Mouse (Mus musculus): ENCODE data around the gene Nr4a2. TPM values are rescaled to one million over a fixed set of nuclear protein-coding genes. Genes with fewer than 3 reads are reported as not detected.

The Nr4a2 gene
- total RNA-seq (2022) = 10 to 100 TPM; 42.0 to 77.6 (median 58.6) TPM

DNA sequence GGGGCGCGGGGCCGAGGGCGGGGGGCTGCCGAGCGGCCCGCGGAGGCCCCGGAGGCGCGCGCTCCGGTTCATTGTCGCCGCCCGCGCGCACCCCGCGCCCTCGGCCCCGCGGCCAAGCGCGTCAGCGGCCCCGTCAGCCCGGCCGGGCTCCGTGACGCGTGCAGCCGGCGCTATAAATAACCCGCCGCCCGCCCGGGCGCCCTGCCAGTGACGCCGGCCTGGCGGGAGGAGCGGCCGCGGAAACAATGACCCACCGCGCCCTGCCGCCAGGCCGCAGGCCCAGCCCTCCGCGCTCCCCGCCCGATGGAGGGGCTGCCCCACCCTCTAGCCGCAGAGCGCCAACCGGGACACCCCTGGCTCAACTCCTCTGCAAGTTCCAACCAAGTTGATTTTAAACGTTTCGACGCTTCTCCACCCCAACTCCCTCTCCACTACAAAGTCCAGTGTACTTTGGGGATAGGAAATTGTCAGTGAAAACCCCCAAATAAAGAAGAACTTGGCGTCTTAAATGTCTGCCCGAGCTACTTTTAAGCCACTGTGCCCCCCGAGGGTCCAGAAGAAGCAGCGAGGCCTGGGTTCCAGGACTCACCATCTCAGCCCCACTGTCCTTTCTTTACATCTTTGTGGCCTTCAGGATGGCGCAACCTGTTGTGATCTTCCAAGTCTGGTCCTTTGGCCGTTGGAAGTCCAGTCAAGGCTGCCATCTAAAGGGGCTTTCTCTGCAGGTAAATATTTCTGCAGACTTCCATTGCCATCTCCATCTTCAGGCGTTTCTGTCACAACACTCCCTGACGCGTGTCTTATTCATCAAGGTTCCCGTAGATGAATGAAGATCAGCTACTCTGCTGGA is at the start of gene Nr4a2:
Nr4a2 (minus strand) TSS at position 13 of the 850 bp plus-strand sequence.
- DNase-seq (ENCODE audit: low spot score in 2 of 2) = peak in 1 of 2 experiments; percentile 49

DNA sequence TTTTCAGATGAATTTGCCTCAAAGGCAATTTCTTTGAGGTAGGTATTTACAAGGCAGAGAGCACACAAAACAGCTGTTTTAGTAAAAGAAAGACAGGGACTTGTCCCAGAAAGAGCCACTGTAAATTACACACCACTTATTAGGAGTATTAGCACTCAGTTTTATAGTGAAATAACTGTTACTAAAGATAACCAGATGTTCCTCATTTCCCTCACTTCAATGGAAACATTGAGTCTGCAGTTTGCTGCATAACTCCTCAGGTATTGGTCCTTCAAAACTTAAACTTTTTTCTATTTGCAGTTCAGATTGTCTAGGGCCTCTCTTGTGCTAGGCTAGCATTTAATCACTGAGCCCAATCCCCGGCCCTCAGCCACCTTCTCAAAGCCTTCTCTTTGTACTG is 41.6 kb upstream of the Nr4a2 start:
- no peak for DNase-seq (ENCODE audit: low spot score in 2 of 2)

DNA sequence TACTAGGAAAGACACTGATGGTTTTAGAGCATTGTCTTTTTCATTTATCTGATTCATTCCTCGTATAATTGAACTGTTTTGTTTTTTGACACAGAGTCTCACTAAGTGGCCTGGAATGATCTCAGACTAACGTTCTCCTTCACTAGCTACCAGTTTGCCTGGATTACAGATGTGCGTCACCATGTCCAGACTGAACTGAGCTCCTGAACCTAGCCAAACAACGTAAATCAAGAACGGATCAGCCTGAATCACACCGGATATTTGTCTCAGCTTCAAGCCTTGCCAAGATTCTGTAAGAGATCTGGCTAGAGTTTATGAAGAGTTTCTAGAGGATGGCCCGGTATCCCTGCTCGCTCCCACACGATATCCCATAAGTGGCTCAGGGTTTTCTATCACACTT is 33.0 kb upstream of the Nr4a2 start:
- DNase-seq (ENCODE audit: low spot score in 2 of 2) = no peak

DNA sequence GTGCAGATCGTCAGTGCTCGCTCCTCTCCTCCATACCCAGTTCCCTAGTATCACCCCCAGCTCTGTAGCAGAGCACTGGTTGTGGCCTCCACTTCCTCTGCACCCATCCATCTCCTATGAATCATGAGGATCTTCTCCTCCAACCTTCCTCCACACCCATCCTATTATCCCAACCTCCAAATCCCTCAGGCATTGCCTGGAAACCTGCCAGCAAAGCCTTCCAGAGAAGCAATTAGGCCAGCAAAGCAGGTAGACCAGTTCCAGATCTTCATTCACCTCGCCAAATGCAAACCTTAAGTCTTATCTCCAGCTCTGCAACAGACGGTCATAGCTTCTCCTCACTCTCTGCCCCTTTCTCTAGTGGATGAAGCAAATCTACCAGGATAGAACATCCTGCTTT is 26.0 kb upstream of the Nr4a2 start:
- no peak for DNase-seq (ENCODE audit: low spot score in 2 of 2)

DNA sequence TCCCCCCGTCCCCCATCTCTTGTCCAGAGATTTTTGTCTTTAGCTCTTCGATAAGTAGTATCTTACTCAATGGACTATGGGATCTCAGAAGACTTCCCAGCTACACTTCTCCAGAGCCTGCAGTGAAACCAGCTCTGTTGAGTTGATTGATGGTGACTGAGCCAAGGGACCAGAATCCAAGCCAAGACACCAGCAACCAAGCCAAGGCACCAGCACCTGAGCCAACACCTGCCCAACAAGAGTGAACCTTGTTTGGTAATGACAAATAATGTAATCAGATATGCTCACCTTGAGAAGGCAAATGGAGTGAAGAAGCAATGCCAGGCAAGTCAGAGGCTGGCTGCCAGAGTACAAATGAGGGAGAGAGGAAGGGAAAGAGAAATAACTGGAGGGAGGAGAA is 24.4 kb upstream of the Nr4a2 start:
- DNase-seq (ENCODE audit: low spot score in 2 of 2) = no peak

DNA sequence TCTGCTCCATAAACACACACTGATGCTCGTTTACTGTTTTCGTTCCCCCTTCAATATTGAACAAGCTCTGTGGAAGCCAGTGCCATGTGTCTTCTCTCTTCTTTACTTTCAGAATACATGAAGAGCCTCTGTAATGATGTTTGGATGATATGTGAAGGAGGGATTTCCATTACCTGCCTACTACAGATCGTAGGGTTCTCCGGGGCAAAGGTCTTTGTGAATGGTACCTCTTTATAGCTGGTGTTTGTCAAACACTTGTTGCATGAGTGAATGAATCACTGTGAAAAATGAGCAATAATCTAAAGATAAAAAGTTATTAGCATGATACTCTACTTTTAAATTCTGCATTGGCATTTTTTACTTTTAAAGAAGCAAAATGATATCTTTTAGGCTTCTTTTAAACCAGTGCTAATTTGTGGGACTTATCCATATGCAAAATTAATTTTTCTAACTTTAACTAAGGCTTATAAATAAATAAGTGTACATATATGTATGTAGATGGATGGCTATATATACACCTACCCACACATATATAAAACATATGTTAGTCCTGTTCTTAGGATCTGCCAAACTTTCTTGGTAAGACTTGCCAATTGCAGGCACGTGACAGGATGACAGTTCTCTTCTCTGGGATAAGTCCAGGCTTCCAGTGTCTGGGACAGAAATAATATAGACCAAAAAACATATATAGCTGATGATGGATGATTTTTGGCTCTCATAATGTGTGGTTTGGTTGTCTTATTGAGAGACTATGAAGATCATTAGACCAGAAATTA is 22.0 kb upstream of the Nr4a2 start:
- no peak for DNase-seq (ENCODE audit: low spot score in 2 of 2)

DNA sequence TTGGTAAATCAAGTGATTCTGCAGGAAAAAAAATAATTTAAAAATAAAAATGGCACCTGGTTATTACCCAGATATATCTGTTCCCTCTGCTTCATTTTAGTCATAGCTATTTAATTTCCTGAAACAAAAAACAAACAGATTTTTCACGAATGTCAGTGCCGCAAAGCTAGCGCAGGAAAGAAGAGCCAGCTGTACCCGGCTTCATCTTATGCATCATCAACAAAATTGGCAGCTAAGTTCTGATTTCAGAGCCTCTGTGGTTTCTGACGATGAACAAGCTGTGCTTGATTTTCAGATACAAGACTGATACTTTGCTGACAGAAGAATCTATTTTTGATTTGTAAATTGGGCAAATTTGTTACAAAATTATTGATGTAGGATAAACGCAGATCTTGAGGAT is 14.8 kb upstream of the Nr4a2 start:
- peak; percentile 67 to 70 for DNase-seq (ENCODE audit: low spot score in 2 of 2)

DNA sequence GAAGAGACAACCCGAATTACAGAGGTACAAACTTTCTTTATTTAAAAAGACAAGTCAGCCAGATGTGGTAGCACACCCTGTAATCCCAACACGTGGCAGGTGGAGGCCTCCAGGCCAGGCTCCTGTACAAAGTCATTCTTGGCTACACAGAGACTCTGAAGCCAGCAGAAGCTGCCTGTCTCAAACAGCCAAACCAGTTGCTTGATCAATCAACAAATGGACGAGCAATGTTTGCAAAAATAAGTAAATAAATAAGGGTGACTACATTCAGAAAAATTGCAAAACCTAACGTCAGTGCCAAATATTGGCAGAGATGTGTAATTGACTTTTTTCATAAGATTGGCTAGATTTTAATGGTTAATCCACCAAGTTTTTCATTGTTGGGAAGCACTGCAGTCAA is 3.7 kb upstream of the Nr4a2 start:
- DNase-seq (ENCODE audit: low spot score in 2 of 2) = no peak

DNA sequence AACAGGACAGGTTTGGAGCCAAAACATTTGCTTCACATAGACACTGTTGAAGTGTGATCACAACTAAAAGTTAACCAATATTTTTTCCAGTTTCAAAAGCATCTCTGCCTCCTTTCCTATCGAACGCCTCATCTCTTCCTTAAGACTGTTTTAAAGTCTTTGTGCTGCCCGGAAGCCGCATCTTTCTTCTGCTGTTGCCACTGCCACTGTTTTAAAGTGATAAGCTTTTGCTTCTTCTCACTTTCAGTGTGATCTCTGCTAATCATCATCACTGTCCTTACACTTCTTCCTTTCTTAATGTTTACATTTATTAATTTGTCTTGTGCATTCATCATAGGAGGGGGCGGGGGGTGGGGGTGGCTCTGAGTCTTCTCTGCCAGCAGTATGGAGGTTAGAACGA is 2.1 kb upstream of the Nr4a2 start:
- DNase-seq (ENCODE audit: low spot score in 2 of 2) = no peak

DNA sequence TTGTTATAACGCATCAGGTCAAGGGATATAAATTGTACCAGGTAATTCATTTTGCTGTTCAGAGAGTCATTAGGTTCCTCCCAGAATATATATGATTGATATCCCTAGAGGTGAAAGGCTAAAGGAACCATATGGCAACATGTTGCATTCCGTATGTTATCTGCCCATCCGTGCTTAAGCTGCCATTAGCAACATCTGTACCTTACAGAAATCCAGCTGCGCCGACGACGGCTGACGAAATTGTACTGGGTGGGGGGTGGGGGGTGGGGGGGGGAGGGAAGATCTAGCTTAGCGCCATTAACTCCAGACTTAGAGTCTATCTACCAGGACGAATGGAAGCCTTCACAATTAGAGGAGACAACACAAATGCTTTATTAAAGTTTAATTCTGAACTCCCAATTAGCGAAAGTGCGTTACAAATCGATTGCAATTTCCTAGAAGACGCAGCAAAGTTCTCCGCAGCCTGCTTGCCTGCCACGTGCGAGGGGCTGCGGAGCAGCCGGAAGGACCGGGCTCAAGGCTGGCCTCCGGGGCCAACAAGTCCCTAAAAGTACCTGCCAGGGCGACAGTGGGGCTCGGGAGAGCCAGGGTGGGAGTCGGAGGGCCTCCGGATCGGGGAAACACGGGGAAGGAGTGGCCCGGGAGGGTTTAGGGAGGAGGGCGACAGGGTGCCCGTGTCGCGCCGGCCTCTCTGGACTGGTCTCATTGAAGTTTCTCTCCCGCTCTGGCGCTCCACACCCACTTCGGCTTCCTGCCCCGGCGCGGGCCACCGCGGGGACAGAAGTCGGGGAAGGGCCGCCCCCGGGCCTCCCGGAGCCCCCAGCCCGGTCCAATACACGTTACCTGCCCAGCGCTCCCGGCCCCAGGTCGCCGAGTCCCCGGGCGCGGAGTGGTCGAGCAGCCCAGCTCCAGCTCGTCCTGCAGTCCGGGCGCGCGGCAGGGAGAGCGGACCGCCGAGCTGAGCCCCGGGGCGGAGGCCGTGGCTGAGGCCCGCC is 520 bp downstream of the Nr4a2 start:
- no peak for DNase-seq (ENCODE audit: low spot score in 2 of 2)

DNA sequence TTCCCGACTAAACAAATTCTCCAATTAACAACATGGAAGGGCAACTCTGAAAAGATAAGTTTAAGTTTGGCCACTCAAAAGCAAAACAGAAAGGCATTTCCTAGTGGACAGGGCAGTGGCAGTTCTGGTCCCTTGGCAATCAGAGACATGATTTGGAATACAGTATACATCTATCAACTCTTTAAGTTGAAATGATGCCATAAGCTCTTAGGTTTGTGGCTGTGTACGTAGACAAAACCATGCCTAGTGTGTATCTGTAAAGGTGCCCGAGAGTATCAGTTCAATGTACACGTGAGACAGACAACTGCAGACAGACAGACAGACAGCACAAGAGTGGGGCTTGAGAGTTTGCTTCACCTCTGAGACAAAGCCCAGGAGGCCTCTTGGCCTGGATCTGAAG is 2.7 kb downstream of the Nr4a2 start:
- no peak for DNase-seq (ENCODE audit: low spot score in 2 of 2)

DNA sequence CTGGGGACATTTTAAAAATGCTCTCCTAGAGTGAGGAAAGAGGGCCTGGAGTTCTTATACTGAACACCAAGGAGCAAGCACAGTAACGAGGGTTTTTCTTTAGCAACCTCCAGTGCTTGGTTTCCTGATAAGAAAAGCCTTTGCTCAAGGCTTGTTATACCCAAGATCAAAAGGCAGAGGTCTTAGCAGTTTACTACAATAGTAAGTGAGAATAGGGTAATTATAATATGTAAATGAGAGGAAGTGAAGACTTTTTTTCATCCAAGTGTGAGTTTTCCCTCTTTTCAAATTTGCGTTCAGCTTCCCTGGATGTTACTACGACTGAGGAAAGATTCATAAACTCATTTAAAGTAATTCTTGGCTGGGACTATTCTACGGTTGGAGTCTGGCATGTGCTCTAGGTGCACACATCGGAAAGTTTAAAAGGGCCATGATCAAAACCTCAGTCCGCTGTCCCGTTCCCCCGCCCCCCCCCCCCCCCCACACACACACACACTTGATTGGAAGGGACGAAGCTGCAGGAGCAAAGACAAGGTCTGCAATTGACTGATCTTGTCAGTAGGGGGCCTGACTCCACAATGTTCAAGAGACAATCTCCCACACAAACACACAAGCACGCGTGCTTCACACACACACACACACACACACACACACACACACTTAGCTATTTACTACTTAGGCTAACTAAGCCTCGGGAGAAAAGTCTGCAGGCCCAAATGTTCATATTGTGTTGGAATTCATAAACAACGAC is 6.4 kb downstream of the Nr4a2 start:
- DNase-seq (ENCODE audit: low spot score in 2 of 2) = peak; percentile 63 to 67

DNA sequence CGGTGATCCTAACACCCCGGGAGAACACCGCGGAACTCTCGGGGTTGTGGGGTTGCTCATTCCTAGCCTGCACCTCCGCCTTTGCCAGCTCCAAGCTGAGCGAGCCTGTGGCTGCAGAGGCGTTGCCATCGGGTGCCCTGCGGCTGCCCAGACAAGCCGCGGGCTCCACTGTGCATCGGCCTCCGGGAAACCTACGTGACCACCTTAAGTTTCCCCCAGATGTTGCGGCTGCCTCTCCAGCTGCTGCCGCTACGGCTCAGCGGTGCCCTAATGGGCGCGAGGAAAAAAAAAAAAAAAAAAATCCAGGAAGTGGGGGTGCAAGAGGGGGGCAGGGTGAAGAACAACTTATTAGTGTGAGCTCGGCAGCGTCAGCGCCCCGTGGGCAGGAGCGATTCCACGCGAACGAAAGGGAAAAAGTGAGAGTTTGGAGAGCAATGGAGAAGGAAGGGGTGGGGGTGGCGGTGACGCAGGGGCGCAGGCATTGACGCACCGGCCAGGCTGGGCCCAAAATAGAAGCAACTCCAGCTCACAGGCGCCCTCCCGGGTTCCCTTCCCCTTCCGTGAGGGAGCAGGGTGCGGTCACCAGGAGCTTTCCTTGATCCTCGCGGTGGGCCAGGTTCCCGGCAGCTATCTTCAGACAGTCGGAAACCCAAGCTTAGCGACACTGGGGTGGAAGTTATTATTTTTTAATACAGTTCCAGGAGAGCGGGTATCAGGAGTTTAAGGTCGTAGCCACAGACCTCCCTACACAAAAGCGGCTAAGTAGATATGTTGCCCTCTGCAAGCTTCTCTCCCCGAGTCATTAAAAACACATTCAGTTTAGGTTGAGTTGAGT is 7.2 kb downstream of the Nr4a2 start:
- peak; percentile 59 to 61 for DNase-seq (ENCODE audit: low spot score in 2 of 2)

DNA sequence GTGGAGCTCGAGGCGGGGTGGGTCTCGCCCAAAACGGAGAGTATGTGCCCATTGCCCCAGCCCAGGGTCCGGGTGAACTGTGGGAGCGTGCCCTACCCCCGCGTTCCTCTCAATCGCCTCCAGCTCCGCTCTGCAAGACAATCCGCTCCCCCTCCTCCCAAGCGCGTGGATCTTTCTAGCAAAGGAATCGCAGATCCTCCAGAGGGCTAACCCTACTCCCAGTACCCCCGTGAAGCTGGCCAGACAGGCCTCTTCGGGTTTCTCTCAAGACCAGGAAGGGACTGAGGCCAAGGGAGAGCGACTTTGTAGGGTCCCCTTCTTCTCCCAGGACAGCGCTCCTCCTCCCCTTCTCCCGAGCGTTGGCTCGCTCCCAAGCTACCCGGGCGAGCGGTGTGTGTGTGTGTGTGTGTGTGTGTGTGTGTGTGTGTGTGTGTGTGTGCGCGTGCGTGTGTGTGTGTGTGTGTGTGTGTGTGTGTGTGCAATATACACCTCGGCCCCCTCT is 7.9 kb downstream of the Nr4a2 start:
- peak in 1 of 2 experiments; percentile 40 for DNase-seq (ENCODE audit: low spot score in 2 of 2)

DNA sequence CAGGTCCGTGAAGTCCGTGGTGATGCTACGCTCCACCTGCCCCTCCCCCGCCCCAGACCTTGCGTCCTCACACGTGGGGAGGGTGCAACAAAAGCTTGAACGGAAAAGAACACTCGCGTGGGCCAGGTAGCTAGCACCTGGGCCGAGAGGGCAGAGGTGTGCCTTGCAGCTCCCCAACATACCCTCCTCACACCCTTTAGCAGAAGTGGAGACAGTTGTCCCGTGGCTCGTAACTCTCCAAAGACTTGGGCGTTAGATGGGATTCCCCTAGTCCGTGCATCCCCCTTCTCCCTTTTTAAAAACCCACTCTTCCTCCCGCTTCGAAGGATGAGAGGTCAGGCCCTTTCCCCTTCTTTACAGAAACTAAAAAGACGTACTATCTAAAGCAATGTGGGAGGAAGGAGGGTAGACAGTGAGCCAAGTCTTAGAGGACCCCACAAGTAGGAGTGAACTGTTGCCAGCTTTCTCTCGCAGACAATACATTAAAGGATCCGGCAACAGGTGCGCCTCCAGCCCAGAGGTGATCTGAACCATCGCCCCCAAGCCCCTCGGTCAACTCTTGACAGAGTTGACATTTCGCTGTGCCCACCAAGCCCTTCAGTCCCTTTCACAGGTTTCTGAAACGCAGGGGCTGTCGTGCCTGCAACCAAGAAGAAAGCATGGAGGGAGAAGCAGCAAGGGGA is 8.5 kb downstream of the Nr4a2 start:
- no peak for DNase-seq (ENCODE audit: low spot score in 2 of 2)

DNA sequence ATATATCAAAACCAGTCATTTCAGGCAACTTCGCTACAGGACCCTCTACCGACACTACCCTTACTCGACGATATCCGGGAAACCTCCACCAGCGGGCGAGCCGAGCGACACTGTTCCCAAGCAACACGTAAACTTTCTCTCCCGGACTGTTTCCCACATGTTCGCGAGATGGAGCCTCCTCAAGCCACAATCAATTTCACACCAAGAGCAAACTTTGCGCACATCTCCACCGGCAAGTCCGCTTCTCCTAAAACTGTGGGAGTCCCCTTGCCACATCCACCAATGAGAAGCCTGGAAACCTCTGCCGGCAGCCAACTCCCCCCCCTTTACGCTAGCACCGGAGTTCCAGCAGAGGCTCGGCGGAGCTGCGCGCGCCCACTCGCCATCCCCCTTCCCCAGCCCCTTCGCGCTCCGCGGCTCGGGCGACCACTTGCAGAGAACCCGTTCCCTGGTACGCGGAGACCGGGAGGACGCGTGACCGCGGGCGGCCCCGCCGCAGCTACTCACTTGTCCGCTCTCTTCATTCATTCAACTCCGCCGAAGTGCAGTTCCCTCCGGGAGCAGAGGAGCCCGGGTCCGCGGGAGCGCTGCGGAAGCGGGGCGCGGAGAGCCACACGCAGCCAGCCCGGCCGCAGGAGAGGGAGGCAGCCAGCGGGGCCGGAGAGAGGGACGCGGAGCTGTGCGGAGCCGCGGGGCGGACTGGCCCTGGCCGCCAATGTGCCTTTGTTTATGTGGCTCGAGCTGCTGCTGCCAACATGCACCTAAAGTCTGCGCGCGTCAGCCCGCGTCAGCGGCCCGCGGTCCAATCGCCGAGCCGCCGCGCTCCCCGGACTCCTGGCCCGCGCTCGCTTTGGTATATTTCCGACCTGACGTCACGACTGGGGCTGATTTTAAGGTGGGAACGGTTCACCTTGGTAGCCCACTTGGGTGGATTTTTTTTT is 9.3 kb downstream of the Nr4a2 start:
- DNase-seq (ENCODE audit: low spot score in 2 of 2) = peak; percentile 65 to 83

DNA sequence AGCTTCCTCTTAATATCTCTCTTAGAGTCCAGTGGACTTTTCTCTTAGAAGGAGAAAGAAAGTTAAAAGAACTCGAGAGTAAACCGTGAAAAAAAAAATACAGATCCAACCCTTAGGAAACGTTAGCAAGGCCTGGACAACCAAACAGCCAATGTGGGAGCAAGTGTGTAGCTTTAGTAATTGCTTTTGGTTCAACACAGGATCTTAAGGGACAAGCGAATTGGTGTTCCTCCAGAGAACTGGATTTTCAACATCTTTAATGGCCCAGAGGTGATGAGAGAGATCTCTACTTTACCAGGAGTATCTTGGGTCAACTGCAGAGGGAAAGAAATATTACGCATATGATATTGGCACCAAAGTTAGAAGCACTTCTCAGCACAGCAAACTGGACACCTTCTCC is 10.4 kb downstream of the Nr4a2 start:
- DNase-seq (ENCODE audit: low spot score in 2 of 2) = no peak

DNA sequence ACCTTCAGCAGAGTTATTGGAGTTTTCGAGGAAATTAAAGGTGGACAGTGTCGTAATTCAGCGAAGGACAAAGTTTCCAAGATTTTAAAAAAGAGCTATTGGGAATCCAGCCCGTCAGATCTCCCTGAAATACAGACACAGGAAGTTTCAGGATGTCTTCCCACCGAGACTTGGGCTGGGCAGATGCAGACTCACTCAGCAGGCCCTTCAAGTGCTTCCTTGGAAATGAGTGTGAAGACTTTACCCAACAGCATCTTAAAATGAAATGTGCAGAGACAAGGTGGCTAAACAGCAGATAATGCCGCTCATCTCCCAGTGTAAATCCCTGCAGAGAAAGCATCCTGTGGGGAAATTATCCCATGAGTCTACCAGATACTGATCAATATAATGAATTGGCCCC is 10.9 kb downstream of the Nr4a2 start:
- no peak for DNase-seq (ENCODE audit: low spot score in 2 of 2)
